In the genomic region with DNA sequence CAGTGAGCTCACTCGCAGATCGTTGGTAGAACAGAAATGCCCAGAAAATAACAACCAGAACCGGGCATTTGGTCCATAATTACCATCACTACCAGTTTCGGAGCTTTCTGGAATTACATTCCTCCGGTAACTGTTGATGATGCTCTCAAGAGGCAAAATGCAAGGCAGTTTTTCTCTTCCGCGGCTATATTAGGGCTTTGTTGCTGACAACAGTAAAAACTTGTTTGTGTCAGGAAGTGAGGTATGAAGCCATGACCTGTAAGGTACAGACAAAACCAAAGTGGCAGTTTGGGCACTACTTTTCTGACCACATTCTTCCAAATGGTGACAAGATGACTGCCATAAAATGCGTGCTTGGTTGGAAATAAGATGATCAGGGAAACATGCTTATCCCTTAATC, we compare ENCODE assay signal across 8 mouse cellular contexts.
DNase-seq lines count a peak whose midpoint lies in the region; ATAC-seq and TF ChIP-seq lines count a peak whose summit lies in the region.

No protein-coding gene starts in this region.

- peak overlapping the region; percentile 100 for H3K4me2 ChIP-seq in lung, embryonic 16.5 days (ENCODE audit: low read depth, low read length)
- H3K4me2 ChIP-seq in forebrain, embryonic 11.5 days (ENCODE audit: low read depth, low read length, severe bottlenecking) = peak overlapping the region; percentile 100; the same call in 1 of the 2 replicates
- H3K4me2 ChIP-seq in limb, embryonic 14.5 days (replicated peaks; ENCODE audit: low read depth, low read length, severe bottlenecking) = peak overlapping the region; percentile 100; the same call in 1 of the 2 replicates
- peak overlapping the region; percentile 100 for H3K4me2 ChIP-seq in stomach, embryonic 15.5 days

- peaks cover 22% of the 10 kb centered on the region for H3K4me1 ChIP-seq in lung, embryonic 16.5 days (replicated peaks; ENCODE audit: control insufficient read depth, insufficient read depth, low read length)
- peaks cover 30% of the 10 kb centered on the region for H3K4me1 ChIP-seq in forebrain, embryonic 11.5 days (replicated peaks; ENCODE audit: control insufficient read depth, insufficient read depth, low read length)
- H3K4me1 ChIP-seq in limb, embryonic 14.5 days (ENCODE audit: control insufficient read depth, insufficient read depth, low read length) = peaks cover 21% of the 10 kb centered on the region
- peaks cover 17% of the 10 kb centered on the region for H3K4me1 ChIP-seq in stomach, embryonic 15.5 days

- no peak overlapping the region for H3K9ac ChIP-seq in lung, embryonic 16.5 days (ENCODE audit: low read length)
- no peak overlapping the region for H3K9ac ChIP-seq in forebrain, embryonic 11.5 days (ENCODE audit: low read length)
- H3K9ac ChIP-seq in limb, embryonic 14.5 days (ENCODE audit: low read depth, low read length, severe bottlenecking) = no peak overlapping the region
- H3K9ac ChIP-seq in stomach, embryonic 15.5 days = no peak overlapping the region

- H3K27ac ChIP-seq in lung, embryonic 16.5 days (ENCODE audit: low read length) = no peak overlapping the region
- no peak overlapping the region for H3K27ac ChIP-seq in forebrain, embryonic 11.5 days (ENCODE audit: low read depth, low read length)
- no peak overlapping the region for H3K27ac ChIP-seq in limb, embryonic 14.5 days (replicated peaks; ENCODE audit: low read depth, low read length)
- no peak overlapping the region for H3K27ac ChIP-seq in stomach, embryonic 15.5 days

- no peak for TF ChIP-seq POLR2A in limb, embryonic 14.5 days (IDR thresholded peaks at IDR 0.05; ENCODE audit: borderline replicate concordance, extremely low read depth, insufficient read depth, insufficient read length)

- H3K36me3 ChIP-seq in lung, embryonic 16.5 days (ENCODE audit: control insufficient read depth, insufficient read depth, low read length) = no peaks in the 10 kb centered on the region
- H3K36me3 ChIP-seq in forebrain, embryonic 11.5 days (ENCODE audit: control insufficient read depth, insufficient read depth, low read length) = no peaks in the 10 kb centered on the region
- H3K36me3 ChIP-seq in limb, embryonic 14.5 days (ENCODE audit: control insufficient read depth, insufficient read depth, low read length) = no peaks in the 10 kb centered on the region
- H3K36me3 ChIP-seq in stomach, embryonic 15.5 days = no peaks in the 10 kb centered on the region

- peaks cover 64% of the 10 kb centered on the region for H3K27me3 ChIP-seq in lung, embryonic 16.5 days (ENCODE audit: control insufficient read depth, insufficient read depth, low read depth, low read length)
- H3K27me3 ChIP-seq in forebrain, embryonic 11.5 days (ENCODE audit: control insufficient read depth, insufficient read depth, low read length) = peaks cover 57% of the 10 kb centered on the region
- peaks cover 82% of the 10 kb centered on the region for H3K27me3 ChIP-seq in limb, embryonic 14.5 days (ENCODE audit: control insufficient read depth, insufficient read depth, low read length)
- H3K27me3 ChIP-seq in stomach, embryonic 15.5 days (replicated peaks) = peaks cover 48% of the 10 kb centered on the region

- DNase-seq in lung, postnatal 14 days = no peak
- no peak for DNase-seq in forebrain, embryonic 11.5 days (ENCODE audit: low spot score)
- DNase-seq in limb, embryonic 14.5 days (ENCODE audit: low spot score) = no peak
- DNase-seq in urinary bladder, postnatal 25 days (ENCODE audit: low spot score) = no peak
- no peak for DNase-seq in cerebellum, adult 11 months
- no peak for DNase-seq in cerebellum, postnatal 14 days

- 38% methylated on average over 8 of the region's 8 CpGs for WGBS in lung, embryonic 16.5 days
- WGBS in forebrain, embryonic 11.5 days = 38% methylated on average over 8 of the region's 8 CpGs
- 28% methylated on average over 8 of the region's 8 CpGs for WGBS in limb, embryonic 14.5 days
- 44% methylated on average over 8 of the region's 8 CpGs for WGBS in stomach, embryonic 15.5 days

- peak overlapping the region; percentile 74 for H3K4me3 ChIP-seq in lung, embryonic 16.5 days (ENCODE audit: low read length)
- peak overlapping the region; percentile 66; the same call in 1 of the 2 replicates for H3K4me3 ChIP-seq in forebrain, embryonic 11.5 days (ENCODE audit: low read depth, low read length)
- H3K4me3 ChIP-seq in limb, embryonic 14.5 days (replicated peaks; ENCODE audit: low read length) = peak overlapping the region; percentile 67
- peak overlapping the region; percentile 75 for H3K4me3 ChIP-seq in stomach, embryonic 15.5 days (replicated peaks)

- no peaks in the 10 kb centered on the region for H3K9me3 ChIP-seq in lung, embryonic 16.5 days (ENCODE audit: control insufficient read depth, low read length)
- H3K9me3 ChIP-seq in forebrain, embryonic 11.5 days (ENCODE audit: control insufficient read depth, low read length) = no peaks in the 10 kb centered on the region
- no peaks in the 10 kb centered on the region for H3K9me3 ChIP-seq in limb, embryonic 14.5 days (ENCODE audit: control insufficient read depth, low read length)
- H3K9me3 ChIP-seq in stomach, embryonic 15.5 days = no peaks in the 10 kb centered on the region

- no peak for ATAC-seq in lung, embryonic 16.5 days (ENCODE audit: low read depth)
- ATAC-seq in forebrain, embryonic 11.5 days (replicated peaks; ENCODE audit: low FRiP score) = no peak
- no peak for ATAC-seq in limb, embryonic 14.5 days (ENCODE audit: low FRiP score, low read depth)
- no peak for ATAC-seq in stomach, embryonic 15.5 days (ENCODE audit: insufficient read depth, low FRiP score, low read depth)
